Mouse (Mus musculus) heart, postnatal 10 days (tissue): ENCODE results near the gene Lyar. TPM values are rescaled to one million over a fixed set of nuclear protein-coding genes. Genes with fewer than 3 reads are reported as not detected.
A peak's percentile ranks its signal among the peaks of the same experiment; 100 is the strongest.

Experiments used
- DNase-seq, 2 experiments: peaks; one replicate each; pipeline ENCODE4 v3.0.0; 2021
- intact Hi-C: fragments of 180-260 bp; cut with DNase I; formaldehyde crosslinking; loops from one replicate; pipeline ENCODE4 v1.15.1; 2025
- total RNA-seq, 2 experiments: library from RNA; stranded (reverse); gene quantifications; 2 replicates each; pipeline ENCODE4 v1.2.3; 2021

Lyar gene
- total RNA-seq: 10 to 100 TPM; 16.3 to 18.0 TPM

DNA sequence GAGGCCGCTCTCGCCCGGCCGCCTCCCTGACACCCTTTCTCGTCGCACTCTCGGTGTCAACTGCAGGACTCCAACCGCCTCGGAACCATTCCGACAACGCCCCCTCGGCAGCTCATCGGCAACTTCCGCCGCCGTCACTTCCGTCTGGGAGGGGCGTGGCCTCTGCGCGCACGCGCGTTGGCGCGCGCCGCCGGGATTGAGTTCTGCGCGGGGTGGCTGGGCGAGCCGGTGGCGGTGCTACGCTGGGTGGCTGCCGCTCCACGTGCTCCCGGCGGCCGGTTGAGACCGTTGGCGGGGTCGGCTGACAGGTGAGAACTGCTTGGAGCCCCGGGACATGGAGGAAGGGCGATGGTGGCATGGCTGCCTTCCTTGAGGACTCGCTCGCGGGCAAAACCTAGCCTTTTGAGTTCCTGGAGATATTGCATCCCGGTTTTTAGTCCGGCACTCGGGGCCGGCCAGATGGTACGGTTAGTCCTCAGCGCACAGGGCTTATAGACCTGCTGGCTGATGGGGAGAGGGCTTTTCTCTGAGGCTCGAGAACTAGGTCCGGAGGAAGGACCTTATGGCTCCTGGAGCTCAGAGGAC lies at the start of gene Lyar, which contains the start of gene Zbtb49:
Gene Lyar (plus strand): TSS at position 143 of the 585 bp plus-strand sequence.
Gene Zbtb49 (minus strand): TSS at position 130 of the 585 bp plus-strand sequence.
- DNase-seq: peak; percentile 95 to 98
- intact Hi-C loops: no loop called here

- no peak for DNase-seq
- intact Hi-C loops: no loop called here
Observed at GRCm38 (mm10) chr5:38173766-38174165, 46.5 kb upstream of the Lyar start.

DNA sequence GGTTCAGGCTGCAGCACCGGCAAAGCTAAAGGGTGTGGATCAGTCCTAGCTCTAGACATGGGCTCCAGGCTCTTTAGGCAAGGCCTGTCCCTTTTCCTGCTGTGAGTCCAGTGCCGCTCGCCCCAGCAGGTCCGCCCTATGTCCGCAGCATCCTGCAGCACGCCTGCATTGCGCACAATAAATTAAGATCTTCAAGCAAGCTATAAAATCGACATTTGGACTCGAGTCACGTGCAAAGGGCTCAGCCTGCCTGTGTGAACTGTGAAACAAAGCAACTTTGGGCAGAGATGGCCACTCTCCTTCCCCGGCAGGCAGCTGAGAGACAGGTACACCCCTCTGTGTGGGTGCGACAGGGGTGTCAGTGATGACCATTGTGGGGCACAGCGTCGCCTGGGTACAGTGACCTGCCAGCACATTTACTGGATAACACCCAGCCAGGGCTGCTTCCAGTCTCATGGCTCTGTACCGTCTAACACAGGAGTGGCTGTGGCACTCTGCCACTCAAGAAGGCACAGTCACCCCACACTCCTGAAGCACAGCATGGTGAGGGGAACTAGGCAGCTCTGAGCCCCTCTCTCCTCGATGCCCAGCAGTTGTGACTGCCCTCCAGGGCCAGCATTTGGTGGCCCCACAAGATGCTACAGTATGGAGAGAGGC lies 45.9 kb upstream of the Lyar start:
- no peak for DNase-seq
- intact Hi-C loops: no loop called here

- DNase-seq: no peak
- intact Hi-C loops: no loop called here
Observed at GRCm38 (mm10) chr5:38184688-38185285, 35.5 kb upstream of the Lyar start.

DNA sequence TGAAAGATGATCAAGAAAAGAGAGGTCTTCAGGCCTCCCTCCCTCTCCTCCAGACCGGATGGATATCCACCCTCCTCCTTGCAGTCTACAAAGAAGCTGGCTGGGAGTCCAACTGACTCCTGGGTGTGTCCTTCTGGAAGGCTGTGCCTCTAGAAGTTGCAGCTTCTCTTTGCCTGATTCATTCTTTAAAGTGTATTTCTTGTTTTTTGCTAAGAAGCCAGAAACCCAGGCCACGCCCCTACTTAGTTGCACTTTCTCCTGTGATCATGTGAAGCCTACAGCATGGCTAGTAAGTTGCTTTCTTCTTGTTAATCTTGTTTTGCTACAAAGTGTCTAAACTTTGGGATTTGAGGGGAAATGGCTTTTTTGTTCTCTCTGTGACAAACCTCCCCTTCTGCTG lies 33.3 kb upstream of the Lyar start:
- no peak for DNase-seq
- intact Hi-C loops: no loop called here

DNA sequence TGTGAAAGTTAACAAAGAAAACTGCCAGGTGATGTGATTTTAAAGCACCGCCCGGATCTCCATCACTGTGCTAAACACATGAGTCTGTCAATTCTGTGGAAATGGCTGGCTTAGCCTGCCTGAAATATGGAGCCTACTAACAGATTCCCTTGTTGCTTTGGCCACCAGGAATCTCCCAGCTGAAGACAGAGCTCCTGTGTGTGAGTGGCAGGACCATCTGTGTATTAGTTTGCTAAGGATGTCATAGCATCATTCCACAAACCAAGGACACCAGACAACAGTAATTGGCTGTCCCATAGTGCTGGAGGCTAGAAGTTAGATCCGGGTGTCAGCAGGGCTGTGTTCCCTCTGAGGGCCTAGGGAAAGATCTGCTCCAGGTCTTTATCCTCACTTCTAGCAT lies 29.4 kb upstream of the Lyar start:
- intact Hi-C loops: loop anchor here (10.0 kb wide), 1 partner anchor 896 kb away; no protein-coding TSS in a partner anchor
- DNase-seq: no peak

- intact Hi-C loops: loop anchor here (5.0 to 10.0 kb wide), 2 partner anchors 378 to 900 kb away; no protein-coding TSS in a partner anchor
- DNase-seq: no peak
Observed at GRCm38 (mm10) chr5:38194946-38195345, 25.3 kb upstream of the Lyar start.

DNA sequence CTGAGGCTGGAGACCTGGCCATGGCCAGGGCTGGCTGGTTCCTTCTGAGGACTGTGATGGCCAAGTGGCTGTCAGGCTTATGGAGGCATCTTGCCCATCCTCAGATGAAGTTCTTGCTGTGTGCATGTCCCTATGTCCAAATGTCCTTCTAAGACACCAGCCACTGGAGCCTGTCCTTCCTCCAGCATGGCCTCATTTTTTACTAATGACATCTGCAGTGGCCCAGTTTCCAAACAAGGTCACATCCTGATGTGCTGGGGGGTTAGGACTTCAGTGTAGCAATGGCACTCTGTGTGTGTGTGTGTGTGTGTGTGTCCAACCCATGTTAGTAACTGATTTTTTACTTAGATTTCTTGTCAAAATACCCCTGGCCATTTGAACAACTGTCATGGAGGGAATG lies 24.3 kb upstream of the Lyar start:
- intact Hi-C loops: loop anchor here (5.0 to 10.0 kb wide), 2 partner anchors 379 to 901 kb away; no protein-coding TSS in a partner anchor
- no peak for DNase-seq

DNA sequence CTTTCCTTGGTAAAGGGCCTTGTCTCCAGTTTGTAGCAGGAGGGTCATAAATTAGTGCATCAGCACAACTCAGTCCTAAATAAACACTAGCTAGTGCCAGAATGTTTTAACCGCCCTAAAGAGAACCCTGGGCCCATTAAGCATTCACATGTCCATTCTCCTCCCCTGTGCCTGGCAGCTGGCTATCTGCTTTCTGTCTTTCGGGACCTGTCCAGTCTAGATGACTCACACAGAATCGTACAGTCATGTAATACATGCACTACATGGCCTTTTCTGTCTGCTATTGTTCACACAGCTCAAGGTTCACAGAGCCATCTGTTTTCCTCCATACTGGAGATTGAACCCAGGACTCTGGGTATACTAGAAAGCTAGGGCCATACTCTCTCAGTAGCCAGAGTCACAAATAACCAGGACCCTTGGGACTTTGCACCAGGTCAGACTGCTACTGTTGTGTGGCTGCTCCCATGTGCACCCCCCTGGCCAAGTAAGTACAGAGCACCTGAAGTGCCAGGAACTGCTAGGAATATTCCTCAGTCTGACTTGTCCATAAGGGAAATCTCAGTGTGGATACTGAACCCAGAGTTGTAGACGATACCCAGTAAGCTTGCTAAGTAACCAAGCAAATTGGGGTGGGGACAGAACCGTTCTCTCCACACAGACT lies 23.3 kb upstream of the Lyar start:
- intact Hi-C loops: loop anchor here (5.0 to 10.0 kb wide), 2 partner anchors 380 to 902 kb away; no protein-coding TSS in a partner anchor
- no peak for DNase-seq

DNA sequence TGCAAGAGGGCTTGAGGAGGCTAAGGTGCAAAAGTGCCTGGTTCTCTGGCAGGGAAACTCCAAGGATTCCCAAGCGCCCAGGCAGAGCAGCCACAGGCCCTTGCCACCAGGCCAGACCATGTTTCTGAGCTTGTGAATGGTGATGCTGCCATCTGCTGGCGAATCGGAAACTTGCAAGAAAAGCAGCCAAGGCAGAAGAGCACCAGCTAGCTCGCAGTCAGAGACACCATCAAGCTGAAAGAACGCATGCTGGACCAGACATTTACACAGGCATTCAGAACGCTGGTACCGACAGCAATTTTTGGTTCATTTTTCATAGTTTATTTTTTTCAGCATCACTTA lies 22.8 kb upstream of the Lyar start:
- intact Hi-C loops: loop anchor here (5.0 to 10.0 kb wide), 2 partner anchors 380 to 903 kb away; no protein-coding TSS in a partner anchor

GRCm38 (mm10) chr5:38199686-38200085 lies 20.6 kb upstream of the Lyar start:
- no peak for DNase-seq
- intact Hi-C loops: loop anchor here (5.0 to 10.0 kb wide), 2 partner anchors 382 to 905 kb away; no protein-coding TSS in a partner anchor

More for the DNA sequence above, 22.8 kb upstream of the Lyar start:
- peak; percentile 86 to 92 for DNase-seq

DNA sequence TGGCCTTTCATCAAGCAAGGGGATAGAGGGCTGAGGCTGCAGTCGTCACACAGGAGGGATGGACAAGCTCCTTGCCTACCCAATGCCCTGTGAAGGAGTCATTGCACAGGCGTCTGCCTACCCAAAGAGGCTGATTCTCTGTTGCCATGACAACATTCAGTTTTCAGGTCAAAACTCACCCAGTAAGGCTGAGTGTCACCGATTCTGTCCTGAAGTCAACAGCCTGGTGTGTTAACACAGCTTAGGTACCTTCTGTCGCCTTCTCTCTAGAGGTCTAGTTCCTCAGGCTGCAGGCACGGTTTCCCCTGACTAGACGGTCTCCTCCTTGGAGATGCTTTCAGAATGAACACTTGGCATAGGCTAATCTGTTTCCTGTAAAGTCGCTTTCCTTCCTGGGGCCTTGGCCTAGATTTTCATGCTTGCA lies 15.0 kb upstream of the Lyar start:
- intact Hi-C loops: no loop called here
- no peak for DNase-seq

- no peak for DNase-seq
- intact Hi-C loops: no loop called here
Observed at GRCm38 (mm10) chr5:38208985-38209384, 11.3 kb upstream of the Lyar start.

- DNase-seq: no peak
- intact Hi-C loops: no loop called here
Observed at GRCm38 (mm10) chr5:38211691-38212090, 8.6 kb upstream of the Lyar start.

DNA sequence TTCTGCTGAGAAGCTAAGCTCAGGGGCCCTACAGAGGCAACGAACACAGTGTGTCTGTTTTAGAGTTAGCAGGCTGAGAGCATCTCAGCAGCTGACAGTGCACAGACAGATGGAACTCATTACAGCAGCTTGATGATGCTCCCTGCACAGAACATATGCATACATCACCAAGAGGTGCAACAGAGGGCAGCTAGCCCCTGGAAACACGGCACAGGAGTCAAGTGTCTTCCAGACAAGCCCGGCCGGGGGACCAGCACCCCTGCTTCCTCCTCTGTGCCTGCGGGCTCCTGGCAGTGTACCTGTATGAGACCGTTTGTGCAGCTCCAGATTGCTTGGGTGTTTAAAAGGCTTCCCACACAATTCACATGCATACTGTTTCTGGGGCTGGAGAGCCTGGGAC lies 7.3 kb upstream of the Lyar start:
- intact Hi-C loops: no loop called here

GRCm38 (mm10) chr5:38219771-38220307 lies 431 bp upstream of the Lyar start:
- intact Hi-C loops: no loop called here
- DNase-seq: no peak

More for the DNA sequence above, 7.3 kb upstream of the Lyar start:
- no peak for DNase-seq

DNA sequence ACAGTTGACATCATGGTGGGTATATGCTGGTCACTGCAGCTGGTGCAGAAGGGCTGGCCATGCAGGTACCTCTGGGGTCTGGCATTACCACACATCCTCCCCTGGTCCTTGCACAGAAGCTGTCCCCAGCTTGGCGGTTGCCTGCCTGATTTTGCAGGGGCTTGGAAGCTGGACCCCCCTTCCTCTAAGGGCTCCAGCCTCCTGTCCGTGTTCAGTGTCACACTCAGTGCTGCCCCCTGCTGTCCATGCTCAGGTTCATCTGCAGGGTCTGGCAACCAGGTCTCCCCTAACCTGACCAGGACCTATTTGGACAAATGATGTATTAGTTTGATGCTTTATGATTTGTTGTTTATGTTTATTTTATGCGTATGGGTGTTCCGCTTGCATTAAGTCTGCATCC lies 15.2 kb downstream of the Lyar start:
- DNase-seq: peak; percentile 23 to 53
- intact Hi-C loops: no loop called here

DNA sequence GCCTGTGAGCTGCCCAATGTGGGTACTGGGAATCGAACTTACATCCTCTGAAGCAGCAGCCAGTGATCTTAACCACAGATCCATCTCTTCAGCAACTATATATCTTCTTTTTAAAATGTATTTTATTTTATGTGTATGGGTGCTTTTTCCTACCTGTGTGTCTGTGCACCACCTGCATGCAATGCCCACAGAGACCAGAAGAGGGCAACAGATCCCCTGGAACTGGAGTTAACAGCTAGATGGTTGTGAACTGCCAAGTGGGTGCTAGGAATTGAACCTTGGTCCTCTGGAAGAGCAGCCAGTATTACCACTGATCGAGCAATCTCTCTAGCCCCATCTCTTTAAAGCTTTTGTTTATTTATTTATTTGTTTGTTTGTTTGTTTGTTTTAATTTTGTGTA lies 16.4 kb downstream of the Lyar start:
- no peak for DNase-seq
- intact Hi-C loops: no loop called here

GRCm38 (mm10) chr5:38240727-38241472 lies 20.6 kb downstream of the Lyar start:
- DNase-seq: no peak
- intact Hi-C loops: no loop called here

DNA sequence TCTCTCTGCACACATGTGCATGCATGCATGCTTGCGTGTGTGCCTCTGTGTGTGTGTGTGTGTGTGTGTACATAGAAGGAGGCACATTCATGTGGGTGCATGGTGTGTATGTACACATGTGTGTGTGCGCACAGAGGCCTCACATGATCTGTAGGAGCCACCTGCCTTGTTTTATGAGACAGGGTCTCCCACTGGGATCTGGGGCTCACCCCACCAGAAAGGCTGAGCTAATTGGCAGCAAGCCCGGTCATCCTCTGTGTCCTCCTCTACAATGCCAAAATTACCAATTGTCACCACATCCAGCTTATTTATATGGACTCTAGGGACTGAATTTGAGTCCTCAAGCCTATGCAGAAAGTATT lies 21.2 kb downstream of the Lyar start:
- intact Hi-C loops: no loop called here
- no peak for DNase-seq
